Mouse (Mus musculus): ENCODE measurements around the gene Krtap4-2. TPM values are rescaled to one million over a fixed set of nuclear protein-coding genes. Genes with fewer than 3 reads are reported as not detected.
"Not testable (repeated sequence)": the region's sequence is repeated elsewhere in the genome, so short reads cannot be mapped to it uniquely, and the experiment has no call there.

The Krtap4-2 gene
- total and polyA plus RNA-seq, 3 experiments, result not detected

DNA sequence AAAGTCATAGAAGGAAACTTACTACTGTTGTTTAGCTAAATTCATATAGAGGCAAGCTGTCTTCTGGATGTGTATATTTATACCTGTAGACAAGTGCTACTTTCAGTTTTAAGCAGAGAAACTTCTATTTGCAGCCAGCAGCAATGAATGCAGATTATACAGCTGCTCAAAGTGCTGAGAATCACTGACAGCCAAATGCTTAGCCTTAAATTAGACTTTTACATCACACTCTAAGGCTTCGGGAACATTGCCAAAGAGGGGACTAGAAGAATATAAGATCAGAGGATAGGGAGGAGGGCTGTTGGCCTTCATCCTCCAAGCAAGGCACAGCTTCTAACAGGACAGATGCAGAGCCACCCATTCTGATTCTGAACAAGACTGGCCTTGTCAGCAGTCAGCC, 2.2 kb upstream of the Krtap4-2 start:
- Histone ChIP-seq H3K79me2 (replicated peaks; ENCODE audit: control insufficient read depth, insufficient read depth, low read length) (no peaks in the 10 kb centered on the region), H3K4me3 (no peak overlapping the region), H3K36me3 (ENCODE audit: control insufficient read depth, insufficient read depth, low read length) (no peaks in the 10 kb centered on the region), H3K27ac (no peak overlapping the region), H3K4me1 (ENCODE audit: control insufficient read depth, insufficient read depth, low read length) (no peaks in the 10 kb centered on the region), H3K9ac (ENCODE audit: low read depth, low read length) (no peak overlapping the region), H3K27me3 (ENCODE audit: control insufficient read depth, insufficient read depth, low read length) (no peaks in the 10 kb centered on the region)
- intact Hi-C loops (cut with DNase I), result no loop called here
- TF ChIP-seq EP300 (IDR thresholded peaks at IDR 0.05; ENCODE audit: insufficient read depth, low read depth, low read length), result no peak
- no peak for TF ChIP-seq CTCF (IDR thresholded peaks at IDR 0.05)
- TF ChIP-seq POLR2A (IDR thresholded peaks at IDR 0.05; ENCODE audit: insufficient read depth, low read depth, low read length), result no peak
- DNase-seq, result no peak
- WGBS, result 38% methylated on average over 1 of the region's 1 CpGs

DNA sequence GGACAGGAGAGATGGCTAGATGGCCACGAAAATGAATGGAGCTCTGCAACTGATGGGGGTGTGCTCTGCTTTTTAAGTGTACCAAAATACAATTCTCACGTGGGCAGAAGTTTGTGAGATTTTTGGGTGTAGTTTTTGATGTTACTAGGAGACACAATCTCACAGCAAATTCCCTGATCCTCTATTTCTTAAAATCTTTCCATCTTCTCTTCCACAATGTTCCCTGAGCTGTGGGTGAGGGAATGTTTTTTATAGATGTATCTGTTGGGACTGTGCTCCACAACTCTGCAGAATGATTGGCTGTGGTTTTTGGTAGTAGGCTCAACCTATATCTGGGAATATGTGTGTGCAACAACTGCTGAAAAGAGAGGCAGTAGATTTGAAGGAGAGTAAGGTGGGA, 1.6 kb downstream of the Krtap4-2 start:
- Histone ChIP-seq H3K9ac (ENCODE audit: low read depth, low read length) (no peak overlapping the region), H3K36me3 (ENCODE audit: control insufficient read depth, insufficient read depth, low read length) (no peaks in the 10 kb centered on the region), H3K4me1 (ENCODE audit: control insufficient read depth, insufficient read depth, low read length) (no peaks in the 10 kb centered on the region), H3K79me2 (replicated peaks; ENCODE audit: control insufficient read depth, insufficient read depth, low read length) (no peaks in the 10 kb centered on the region), H3K4me3 (no peak overlapping the region), H3K27me3 (ENCODE audit: control insufficient read depth, insufficient read depth, low read length) (no peaks in the 10 kb centered on the region; the same call in 1 of the 2 replicates), H3K27ac (no peak overlapping the region)
- TF ChIP-seq CTCF (IDR thresholded peaks at IDR 0.05), result no peak
- TF ChIP-seq EP300 (IDR thresholded peaks at IDR 0.05; ENCODE audit: insufficient read depth, low read depth, low read length), result no peak
- no peak for TF ChIP-seq POLR2A (IDR thresholded peaks at IDR 0.05; ENCODE audit: insufficient read depth, low read depth, low read length)
- DNase-seq, result no peak
- intact Hi-C loops (cut with DNase I), result no loop called here
- WGBS, result 68% methylated on average over 2 of the region's 2 CpGs

DNA sequence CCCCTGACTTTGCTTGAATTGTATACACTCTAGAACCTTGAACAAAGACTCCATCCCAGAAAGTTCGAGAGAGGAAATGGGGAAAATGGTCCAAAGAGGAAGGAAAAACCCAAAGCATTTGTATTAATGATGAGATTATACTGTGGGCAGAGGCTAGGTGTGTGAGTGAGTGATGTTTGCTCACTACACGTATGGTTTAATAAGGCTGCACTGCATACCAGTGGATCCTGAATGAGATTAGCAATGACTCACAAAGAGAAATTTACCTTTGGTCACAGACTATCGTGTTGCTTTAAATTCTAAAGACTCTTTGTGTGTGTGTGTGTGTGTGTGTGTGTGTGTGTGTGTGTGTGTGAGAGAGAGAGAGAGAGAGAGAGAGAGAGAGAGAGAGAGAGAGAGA, 4.0 kb downstream of the Krtap4-2 start:
- H3K27ac ChIP-seq, result no peak overlapping the region
- 52% methylated on average over 3 of the region's 3 CpGs for WGBS
- no peak overlapping the region for H3K9ac ChIP-seq (ENCODE audit: low read depth, low read length)
- DNase-seq, result no peak
- intact Hi-C loops (cut with DNase I), result no loop called here
- TF ChIP-seq CTCF (IDR thresholded peaks at IDR 0.05) (no peak), POLR2A (IDR thresholded peaks at IDR 0.05; ENCODE audit: insufficient read depth, low read depth, low read length) (no peak), EP300 (IDR thresholded peaks at IDR 0.05; ENCODE audit: insufficient read depth, low read depth, low read length) (no peak)
- no peaks in the 10 kb centered on the region for H3K4me1 ChIP-seq (ENCODE audit: control insufficient read depth, insufficient read depth, low read length)
- H3K4me3 ChIP-seq, result no peak overlapping the region
- no peaks in the 10 kb centered on the region for H3K36me3 ChIP-seq (ENCODE audit: control insufficient read depth, insufficient read depth, low read length)
- no peaks in the 10 kb centered on the region for H3K79me2 ChIP-seq (replicated peaks; ENCODE audit: control insufficient read depth, insufficient read depth, low read length)
- H3K27me3 ChIP-seq (ENCODE audit: control insufficient read depth, insufficient read depth, low read length), result no peaks in the 10 kb centered on the region; the same call in 1 of the 2 replicates

DNA sequence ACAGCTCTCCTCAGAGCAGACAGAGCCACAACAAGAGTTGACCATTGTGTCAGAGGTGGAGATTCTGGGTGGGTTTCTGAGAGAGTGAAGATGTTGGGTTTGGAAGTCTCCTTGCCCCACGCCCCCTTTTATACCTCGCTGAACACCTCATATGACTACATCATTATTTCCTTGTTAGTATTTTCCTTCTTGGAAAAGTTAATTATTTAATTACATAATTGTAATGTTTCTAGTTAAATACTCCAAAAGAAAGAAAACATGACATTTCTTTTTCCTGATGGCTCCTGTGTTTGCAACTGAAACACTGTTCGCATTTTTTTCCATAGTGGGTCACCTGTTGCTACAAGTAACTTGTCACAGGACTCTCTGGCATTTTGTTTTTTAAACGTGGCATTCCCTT, 6.7 kb downstream of the Krtap4-2 start, which contains the start of gene Krtap4-1:
Gene Krtap4-1, minus strand, starts transcription at position 101 of the 400 bp plus-strand sequence.
- H3K27ac ChIP-seq, result no peak within 1 kb of the TSS
- intact Hi-C loops (cut with DNase I), result no loop called here
- H3K4me3 ChIP-seq, result no peak within 1 kb of the TSS
- no peaks in the 10 kb centered on the region; the same call in 1 of the 2 replicates for H3K27me3 ChIP-seq (ENCODE audit: control insufficient read depth, insufficient read depth, low read length)
- no peak for DNase-seq
- no peaks in the 10 kb centered on the region for H3K36me3 ChIP-seq (ENCODE audit: control insufficient read depth, insufficient read depth, low read length)
- H3K4me1 ChIP-seq (ENCODE audit: control insufficient read depth, insufficient read depth, low read length), result no peaks in the 10 kb centered on the region
- H3K9ac ChIP-seq (ENCODE audit: low read depth, low read length), result no peak within 1 kb of the TSS
- WGBS, result 79% methylated on average over 4 of the region's 4 CpGs
- TF ChIP-seq POLR2A (IDR thresholded peaks at IDR 0.05; ENCODE audit: insufficient read depth, low read depth, low read length) (no peak), CTCF (IDR thresholded peaks at IDR 0.05) (no peak), EP300 (IDR thresholded peaks at IDR 0.05; ENCODE audit: insufficient read depth, low read depth, low read length) (no peak)
- H3K79me2 ChIP-seq (replicated peaks; ENCODE audit: control insufficient read depth, insufficient read depth, low read length), result no peaks in the 10 kb centered on the region

DNA sequence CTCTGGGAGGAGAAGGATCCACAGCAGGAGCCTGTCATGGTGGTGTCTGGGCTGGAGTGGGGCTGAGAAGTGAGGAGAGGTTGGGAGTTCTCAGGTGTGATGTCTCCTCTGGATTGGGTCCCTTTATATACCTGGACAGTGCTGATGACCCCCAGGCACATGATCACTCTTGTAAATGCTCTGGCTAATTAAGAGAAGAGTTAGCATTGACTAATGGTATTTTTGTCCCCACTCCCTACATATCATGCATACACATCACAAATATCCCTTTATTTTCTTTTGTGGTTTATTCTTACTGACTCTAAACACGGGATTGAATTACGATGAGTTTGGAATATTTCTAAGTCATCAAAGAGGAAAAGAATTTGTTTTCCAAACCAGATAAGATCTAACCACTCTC, 14.5 kb downstream of the Krtap4-2 start, which contains the start of gene Gm11562:
Gene Gm11562, minus strand, starts transcription at position 101 of the 400 bp plus-strand sequence.
- WGBS, result 67% methylated on average over 2 of the region's 2 CpGs
- intact Hi-C loops (cut with DNase I), result no loop called here

DNA sequence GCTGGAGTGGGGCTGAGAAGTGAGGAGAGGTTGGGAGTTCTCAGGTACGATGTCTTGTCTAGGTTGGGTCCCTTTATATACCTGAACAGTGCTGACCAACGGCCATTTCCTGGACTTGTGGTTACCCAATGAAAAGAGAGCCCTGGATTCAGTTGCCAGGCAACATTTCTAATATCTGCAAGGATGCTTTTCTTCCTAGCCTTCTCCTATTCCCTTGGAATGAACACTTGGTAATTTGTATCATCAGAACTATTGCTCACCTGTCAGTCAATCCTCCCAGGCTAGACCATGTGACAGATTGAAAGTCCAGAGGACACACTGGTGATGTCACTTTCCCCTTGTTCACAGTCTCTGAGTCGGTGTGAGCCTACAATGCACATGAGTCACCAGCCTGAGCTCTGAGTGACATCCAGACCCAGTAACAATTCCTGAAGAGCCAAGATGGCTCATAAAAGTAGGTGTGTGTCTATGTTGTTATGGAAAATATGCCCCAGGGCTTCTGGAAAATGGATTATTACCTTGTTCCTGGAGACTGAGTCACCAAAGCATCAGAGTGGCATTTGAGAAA, 20.0 kb downstream of the Krtap4-2 start, which contains the start of gene Krtap2-4:
Gene Krtap2-4, minus strand, starts transcription at position 51 of the 568 bp plus-strand sequence.
- no peak for DNase-seq
- TF ChIP-seq POLR2A (IDR thresholded peaks at IDR 0.05; ENCODE audit: insufficient read depth, low read depth, low read length), result no peak
- Histone ChIP-seq H3K9ac (ENCODE audit: low read depth, low read length) (no peak within 1 kb of the TSS), H3K4me3 (no peak within 1 kb of the TSS), H3K27ac (no peak within 1 kb of the TSS), H3K27me3 (ENCODE audit: control insufficient read depth, insufficient read depth, low read length) (no peaks in the 10 kb centered on the region), H3K4me1 (ENCODE audit: control insufficient read depth, insufficient read depth, low read length) (no peaks in the 10 kb centered on the region), H3K79me2 (replicated peaks; ENCODE audit: control insufficient read depth, insufficient read depth, low read length) (no peaks in the 10 kb centered on the region), H3K36me3 (ENCODE audit: control insufficient read depth, insufficient read depth, low read length) (no peaks in the 10 kb centered on the region)
- intact Hi-C loops (cut with DNase I), result no loop called here
- 65% methylated on average over 3 of the region's 3 CpGs for WGBS

More for the DNA sequence above, 14.5 kb downstream of the Krtap4-2 start, which contains the start of gene Gm11562:
- no peak within 1 kb of the TSS for H3K4me3 ChIP-seq
- no peaks in the 10 kb centered on the region for H3K36me3 ChIP-seq (ENCODE audit: control insufficient read depth, insufficient read depth, low read length)
- H3K27me3 ChIP-seq (ENCODE audit: control insufficient read depth, insufficient read depth, low read length), result no peaks in the 10 kb centered on the region
- no peak within 1 kb of the TSS for H3K9ac ChIP-seq (ENCODE audit: low read depth, low read length)
- TF ChIP-seq POLR2A (IDR thresholded peaks at IDR 0.05; ENCODE audit: insufficient read depth, low read depth, low read length) (no peak), CTCF (IDR thresholded peaks at IDR 0.05) (no peak), EP300 (IDR thresholded peaks at IDR 0.05; ENCODE audit: insufficient read depth, low read depth, low read length) (no peak)
- DNase-seq, result no peak
- H3K79me2 ChIP-seq (replicated peaks; ENCODE audit: control insufficient read depth, insufficient read depth, low read length), result no peaks in the 10 kb centered on the region
- no peaks in the 10 kb centered on the region for H3K4me1 ChIP-seq (ENCODE audit: control insufficient read depth, insufficient read depth, low read length)
- H3K27ac ChIP-seq, result no peak within 1 kb of the TSS

DNA sequence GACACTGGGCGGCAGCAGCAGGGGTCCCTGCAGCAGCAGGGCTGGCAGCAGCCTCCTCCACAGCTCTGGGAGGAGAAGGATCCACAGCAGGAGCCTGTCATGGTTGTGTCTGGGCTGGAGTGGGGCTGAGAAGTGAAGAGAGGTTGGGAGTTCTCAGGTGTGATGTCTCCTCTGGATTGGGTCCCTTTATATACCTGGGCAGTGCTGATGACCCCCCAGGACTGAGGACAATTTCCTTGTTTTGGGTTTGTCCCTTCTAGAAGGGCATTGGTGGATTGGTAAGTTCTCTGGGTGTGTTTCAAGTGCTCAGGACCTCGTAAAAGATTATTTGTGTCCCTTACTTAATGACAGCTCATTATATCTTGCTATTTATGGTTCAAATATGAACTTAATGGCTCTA, 24.8 kb downstream of the Krtap4-2 start, which contains the start of gene Gm11937:
Gene Gm11937, minus strand, starts transcription at position 101 of the 400 bp plus-strand sequence.
- H3K27ac ChIP-seq; H3K4me3 ChIP-seq; H3K27me3 ChIP-seq (ENCODE audit: control insufficient read depth, insufficient read depth, low read length); DNase-seq; H3K79me2 ChIP-seq (replicated peaks; ENCODE audit: control insufficient read depth, insufficient read depth, low read length); H3K36me3 ChIP-seq (ENCODE audit: control insufficient read depth, insufficient read depth, low read length); H3K9ac ChIP-seq (ENCODE audit: low read depth, low read length); intact Hi-C loops (cut with DNase I); H3K4me1 ChIP-seq (ENCODE audit: control insufficient read depth, insufficient read depth, low read length): not testable (repeated sequence)
- 51% methylated on average over 1 of the region's 2 CpGs for WGBS
